Mouse (Mus musculus): ENCODE data around the gene Flt3.

The Flt3 gene

DNA sequence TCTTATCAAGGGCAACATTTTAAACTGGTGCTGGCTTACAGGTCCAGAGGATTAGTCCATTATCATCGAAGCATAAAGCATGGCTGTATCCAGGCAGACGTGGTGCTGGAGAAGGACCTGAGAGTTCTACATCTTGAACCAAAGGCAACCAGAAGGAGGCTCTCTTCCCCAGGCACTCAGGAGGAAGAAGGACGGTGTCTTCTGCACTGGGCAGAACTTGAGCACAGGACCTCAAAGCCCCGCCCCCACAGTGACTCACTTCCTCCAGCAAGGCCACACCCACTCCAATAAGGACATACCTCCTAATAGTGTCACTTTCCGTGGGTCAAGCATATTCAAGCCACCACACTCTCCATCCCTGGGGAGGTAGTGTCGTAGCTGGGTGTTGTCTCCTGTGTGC lies 10.3 kb upstream of the Flt3 start:
- DNase-seq (ENCODE audit: low spot score in 2 of 2): no peak

DNA sequence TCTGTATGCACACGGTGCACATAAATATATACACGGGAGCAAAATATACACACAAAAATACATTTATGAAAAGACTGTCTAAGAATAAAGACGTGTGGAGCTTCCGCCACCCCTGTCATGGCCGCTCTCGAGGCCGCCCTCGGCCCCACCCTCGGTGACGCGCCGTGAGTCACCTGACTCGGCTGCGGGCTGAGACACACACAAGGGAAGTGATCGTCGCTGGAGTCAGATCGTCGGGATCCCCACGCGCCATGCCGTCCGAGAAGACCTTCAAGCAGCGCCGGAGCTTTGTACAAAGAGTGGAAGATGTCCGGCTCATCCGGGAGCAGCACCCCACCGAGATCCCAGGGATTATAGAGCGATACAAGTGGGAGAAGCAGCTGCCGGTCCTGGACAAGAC lies 8.4 kb upstream of the Flt3 start:
- no peak for DNase-seq (ENCODE audit: low spot score in 2 of 2)

DNA sequence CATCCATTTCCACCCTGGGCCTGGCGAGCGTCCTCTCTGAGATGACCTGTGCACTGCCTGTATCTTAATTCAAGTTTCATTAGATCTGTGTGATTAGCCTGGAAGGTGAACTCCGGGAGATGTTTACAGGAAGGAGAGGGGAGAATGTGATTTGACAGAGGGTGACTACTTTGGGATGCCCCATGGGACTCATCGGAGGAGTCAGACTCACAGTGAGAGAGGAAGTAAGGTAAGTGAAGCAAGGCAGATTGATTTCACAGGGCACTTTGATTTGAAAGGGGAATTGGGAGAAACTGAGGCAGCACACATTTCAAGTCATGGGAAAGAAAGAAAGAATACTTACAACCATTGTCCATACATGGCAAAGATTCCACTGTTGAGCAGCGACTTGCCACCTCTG lies 5.8 kb upstream of the Flt3 start:
- DNase-seq (ENCODE audit: low spot score in 2 of 2): no peak

DNA sequence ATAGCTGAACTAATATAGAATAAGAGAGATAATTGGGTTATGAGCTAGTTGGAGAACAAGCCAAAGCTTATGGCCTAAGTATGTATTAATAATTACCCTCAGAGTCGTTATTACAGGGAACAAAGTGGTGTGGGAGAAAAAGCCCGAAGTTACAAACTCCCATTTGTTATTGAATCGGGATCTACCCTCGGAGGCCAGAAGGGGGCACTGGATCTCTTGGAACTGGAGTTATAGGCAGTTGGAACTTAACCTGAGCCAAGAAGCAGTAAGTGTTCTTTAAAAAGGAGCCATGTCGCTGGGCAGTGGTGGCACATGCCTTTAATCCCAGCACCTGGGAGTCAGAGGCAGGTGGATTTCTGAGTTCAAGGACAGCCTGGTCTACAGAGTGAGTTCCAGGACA lies 2.2 kb upstream of the Flt3 start:
- peak; percentile 45 to 48 for DNase-seq (ENCODE audit: low spot score in 2 of 2)

DNA sequence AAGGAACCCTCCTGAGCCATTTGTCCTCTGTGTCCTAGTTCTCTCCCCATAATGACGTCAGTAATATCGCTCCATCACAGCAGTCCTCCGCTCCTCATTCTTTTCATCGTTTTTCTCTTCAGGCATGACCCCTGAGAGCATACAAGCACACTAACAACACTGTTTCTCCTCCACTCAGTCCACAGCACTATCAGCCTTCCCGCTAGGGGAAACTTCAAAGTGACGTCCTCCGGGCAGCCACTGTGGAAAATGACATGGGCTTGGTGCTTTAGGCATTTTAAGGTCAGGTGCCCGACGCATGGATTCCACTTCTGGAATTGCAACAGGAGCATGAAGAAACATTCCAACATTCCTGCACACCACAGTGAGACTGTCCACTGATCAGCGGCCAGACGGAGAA lies 735 bp upstream of the Flt3 start:
- no peak for DNase-seq (ENCODE audit: low spot score in 2 of 2)

DNA sequence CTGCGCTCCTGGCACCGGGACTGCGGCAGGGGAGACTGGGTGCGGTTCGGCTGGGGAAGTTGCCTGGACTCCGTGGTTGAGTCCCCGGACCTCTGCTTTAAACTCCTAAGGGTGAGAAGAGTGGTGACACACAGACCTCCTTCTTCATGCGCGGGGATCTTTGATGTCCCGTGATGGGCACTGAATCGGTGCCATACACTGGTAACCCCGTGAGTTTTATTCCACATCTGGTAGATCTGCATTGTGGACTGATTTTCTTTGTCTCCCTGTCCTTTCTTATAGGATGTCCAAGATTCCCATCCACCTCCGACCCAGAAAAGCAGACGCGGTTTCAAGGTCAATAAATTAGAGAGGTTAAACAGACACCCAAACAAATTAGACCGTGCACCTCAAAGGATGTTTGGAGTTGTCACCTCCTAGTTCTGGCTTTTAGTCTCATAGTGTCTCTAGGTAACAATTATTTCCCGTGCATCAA lies 253 bp upstream of the Flt3 start:
- DNase-seq (ENCODE audit: low spot score in 2 of 2): peak in 1 of 2 experiments; percentile 9

DNA sequence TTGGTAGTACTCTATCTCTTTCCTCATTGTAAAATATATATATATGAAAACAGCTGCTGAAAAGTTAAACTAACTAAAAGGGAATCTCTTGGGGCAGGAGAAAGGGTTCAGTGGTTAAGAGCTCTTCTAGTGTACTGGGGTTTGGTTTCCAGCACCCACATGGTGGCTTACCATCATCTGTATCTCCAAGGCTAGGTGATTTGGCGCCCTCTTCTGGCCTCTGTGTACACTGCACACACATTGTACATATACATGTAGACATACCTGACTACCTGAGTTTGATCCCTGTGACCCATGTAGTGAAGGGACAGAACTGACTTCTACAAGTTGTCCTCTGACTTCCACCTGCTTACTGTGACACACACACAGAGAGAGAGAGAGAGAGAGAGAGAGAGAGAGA lies 5.2 kb downstream of the Flt3 start:
- no peak for DNase-seq (ENCODE audit: low spot score in 2 of 2)

DNA sequence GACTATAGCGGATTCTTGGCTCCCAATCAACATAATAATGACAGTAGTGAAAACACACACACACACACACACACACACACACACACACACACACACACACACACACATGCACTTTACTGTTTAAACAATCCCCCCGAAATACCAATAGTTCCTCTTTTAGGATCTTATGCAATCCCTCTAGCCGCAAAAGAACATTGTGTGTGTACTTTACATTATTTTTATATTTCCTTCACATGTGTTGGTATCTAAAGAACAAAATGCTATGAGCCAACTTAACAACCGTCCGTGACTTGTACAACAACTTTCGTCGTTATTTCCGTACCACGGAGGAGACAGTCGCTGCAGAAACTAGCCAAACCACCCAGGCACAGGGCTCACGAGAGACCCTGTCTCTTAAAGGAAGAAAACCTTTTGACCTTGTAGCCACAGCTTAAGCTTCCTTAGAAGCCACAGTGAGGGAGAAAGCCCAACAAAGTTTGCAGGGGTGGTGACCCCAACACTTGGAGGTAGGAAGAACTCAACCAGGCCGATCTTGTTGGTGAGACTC lies 7.5 kb downstream of the Flt3 start:
- DNase-seq (ENCODE audit: low spot score in 2 of 2): no peak

DNA sequence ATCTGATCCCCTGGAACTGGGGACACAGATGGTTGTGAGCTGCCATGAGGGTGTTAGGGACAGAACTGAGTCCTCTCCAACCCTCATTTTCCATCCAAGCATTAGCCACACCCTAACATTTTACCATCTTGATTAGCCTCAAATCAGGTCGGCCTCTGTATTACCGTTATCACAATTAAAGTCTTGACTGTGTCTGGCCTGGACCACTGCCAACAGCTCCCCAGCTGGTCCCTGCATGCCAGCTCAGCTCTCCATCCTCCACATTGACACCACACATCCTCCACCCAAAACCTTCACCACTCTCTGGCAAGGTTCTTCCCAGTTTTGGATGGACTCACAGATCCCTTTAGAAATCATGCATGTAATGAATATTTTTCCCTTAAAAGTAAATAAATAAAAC lies 9.5 kb downstream of the Flt3 start:
- no peak for DNase-seq (ENCODE audit: low spot score in 2 of 2)

DNA sequence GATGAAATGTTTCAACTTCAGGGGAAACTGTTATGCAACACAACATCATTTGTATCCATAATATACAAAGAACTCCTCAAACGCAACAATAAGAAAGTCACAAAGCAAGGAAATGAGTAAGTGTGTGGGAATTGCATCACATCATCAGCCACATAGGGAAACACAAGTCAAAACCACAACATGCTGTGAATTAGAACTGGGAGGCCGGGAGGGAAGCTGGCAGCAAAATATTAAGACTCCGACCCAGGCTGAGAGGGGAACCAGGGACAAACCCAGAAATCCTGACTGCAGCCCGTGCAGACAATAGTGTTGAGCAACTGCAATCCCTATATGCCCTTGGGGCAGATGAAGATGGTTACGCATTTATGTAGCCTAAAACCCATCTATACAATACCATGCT lies 11.2 kb downstream of the Flt3 start:
- no peak for DNase-seq (ENCODE audit: low spot score in 2 of 2)

DNA sequence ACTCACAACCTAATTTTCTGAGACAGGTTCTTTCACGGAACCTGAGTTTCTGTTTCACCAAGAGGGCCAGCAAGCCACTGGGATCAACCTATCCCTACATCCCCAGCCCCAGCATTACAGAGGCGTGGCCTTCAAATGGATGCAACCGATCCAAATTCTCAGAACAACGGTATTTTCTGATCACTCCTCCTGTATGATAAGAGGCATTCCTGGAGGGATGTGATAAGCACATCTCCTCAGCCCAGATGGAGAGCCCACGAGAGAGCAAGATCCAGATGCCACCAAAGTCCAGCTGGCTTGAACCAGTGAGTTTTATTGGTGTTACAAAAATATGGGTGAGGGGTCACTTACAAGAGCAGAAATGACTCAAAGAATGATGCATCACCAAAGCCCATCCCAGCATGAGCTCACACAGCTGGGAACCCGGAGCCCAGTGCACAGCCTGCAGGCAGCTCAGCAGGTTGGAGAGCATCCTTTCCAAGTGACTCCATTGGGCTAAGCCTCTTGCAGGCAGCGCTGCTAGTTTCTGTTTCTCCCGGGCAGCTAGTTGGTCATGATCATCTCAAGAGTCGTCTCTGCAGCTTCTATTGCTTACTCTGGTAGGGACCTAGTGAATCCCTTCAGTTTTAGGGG lies 11.8 kb downstream of the Flt3 start:
- no peak for DNase-seq (ENCODE audit: low spot score in 2 of 2)

DNA sequence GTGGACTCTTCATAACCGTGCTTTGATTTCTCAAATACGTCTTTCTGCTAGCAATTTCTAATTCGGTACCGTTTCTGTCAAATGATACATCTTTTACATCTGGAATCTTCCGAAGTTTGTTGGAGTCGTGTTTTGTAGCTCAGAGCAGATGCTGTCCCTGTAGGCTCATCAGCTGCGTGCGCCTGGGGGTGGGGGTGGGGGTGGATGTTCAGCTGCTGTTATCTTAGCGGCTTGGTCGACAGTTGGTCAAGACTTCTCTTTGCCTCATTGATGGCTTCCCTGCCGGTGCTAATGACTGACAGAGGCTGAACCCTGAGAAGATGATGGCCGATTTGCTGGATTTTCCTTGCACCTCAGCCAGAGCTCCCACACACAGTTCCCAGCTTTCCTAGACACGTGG lies 13.4 kb downstream of the Flt3 start:
- no peak for DNase-seq (ENCODE audit: low spot score in 2 of 2)

DNA sequence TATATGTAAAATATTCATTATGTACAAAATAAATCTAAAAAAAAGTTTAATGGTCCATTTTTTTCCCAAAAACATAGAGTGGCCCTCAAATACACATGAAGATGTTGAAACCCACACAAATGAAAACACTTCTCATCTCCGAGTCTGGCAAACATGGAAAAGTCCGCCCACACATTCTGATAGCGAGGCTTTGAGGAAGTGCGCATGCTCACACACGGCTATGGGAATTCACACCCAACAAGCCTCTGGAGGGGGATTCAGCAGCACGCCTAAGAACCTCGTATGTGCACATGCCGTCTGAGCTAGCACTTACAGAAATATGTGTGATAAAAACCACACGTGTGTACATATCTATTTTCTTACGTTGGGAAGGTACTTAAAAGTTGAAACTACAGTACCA lies 18.9 kb downstream of the Flt3 start:
- peak; percentile 22 to 48 for DNase-seq (ENCODE audit: low spot score in 2 of 2)

DNA sequence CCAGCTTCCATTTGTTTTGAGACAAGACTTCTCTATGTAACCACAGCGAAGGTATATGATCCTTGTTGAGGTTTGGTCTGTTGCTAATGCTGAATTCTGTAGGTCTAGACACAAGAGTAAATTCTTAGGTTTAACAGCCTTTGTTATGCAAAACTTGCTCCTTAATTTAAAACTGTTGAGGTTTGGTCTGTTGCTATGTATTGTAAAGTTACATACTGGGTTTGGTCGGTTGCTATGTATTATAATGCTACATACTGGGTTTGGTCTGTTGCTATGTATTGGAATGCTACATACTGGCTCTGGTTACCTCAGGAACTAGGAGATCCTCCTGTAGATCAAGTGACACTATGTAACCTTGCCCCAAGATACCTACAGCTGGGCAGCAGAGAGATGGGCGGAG lies 20.8 kb downstream of the Flt3 start:
- DNase-seq (ENCODE audit: low spot score in 2 of 2): no peak

DNA sequence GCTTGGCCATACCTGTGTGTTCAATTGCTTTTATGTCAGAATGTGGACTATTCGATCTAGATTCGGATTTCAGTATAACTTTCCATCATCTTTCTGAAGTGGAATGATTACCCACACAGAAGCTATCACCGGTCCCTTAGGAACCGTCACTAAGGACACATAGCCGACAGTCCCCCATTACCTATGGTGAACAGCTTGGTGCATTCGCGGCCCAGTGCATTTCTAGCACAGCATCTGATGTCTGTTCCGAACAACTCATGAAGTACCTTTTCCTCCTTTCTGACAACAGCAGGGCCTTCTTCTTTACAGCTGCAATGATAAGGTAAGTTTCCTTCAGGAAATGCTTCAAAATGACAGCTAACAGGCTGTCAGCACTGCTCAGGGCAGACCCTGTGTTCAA lies 30.0 kb downstream of the Flt3 start:
- DNase-seq (ENCODE audit: low spot score in 2 of 2): no peak

DNA sequence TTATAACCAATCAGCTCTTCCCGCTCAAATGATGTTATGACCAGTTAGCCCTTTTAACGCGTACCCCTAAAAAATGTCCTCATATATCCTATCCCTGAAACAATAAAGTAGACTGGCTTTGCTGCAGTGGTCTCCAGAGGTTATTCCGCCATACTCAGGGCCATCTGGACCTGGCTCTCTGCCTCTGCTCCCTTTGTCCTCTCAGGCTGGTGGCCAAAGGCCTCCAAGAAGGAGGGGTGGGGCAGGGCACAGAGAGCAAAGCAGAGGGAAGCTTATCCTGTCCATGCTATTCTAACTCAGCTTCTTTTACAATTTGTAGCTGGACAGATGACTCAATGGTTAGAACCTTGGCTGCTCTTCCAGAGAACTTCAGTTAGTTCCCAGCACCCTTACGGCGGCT lies 32.1 kb downstream of the Flt3 start:
- DNase-seq (ENCODE audit: low spot score in 2 of 2): no peak

DNA sequence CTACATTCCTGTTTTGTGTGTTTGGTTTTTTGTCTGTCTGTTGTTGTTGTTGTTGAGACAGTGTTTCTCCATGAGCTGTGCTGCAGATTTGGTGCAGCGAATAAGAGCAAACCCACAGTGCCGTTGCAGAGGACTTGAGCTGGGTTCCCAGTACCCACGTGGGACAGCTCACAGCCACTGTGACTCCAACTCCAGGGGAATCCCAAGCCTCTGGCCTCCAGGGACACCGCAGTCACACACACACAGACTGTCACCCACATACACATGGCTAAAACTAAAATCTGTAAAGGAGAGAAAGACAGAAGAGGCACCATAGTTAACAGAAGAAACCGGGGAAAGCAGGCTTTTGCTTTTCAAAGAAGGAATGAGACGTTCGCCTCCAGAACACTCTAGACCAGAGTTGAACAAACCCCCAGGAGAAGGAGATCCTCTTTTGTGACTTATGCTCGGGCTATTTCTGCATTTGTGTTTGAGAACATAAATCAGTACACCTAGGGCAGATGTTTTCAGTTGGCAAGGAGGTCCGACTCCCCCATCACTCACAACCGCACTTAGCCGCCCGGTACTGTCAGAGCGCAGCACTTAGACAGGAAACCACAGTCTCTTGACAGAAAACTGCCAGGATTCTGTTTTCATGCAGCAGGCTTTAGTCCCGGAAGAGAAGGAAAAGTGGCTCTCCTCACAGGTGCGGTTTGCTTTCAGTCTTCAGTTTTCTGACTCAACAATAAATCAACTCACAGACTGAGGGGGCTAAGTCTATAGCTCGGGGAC lies 34.1 kb downstream of the Flt3 start:
- no peak for DNase-seq (ENCODE audit: low spot score in 2 of 2)

DNA sequence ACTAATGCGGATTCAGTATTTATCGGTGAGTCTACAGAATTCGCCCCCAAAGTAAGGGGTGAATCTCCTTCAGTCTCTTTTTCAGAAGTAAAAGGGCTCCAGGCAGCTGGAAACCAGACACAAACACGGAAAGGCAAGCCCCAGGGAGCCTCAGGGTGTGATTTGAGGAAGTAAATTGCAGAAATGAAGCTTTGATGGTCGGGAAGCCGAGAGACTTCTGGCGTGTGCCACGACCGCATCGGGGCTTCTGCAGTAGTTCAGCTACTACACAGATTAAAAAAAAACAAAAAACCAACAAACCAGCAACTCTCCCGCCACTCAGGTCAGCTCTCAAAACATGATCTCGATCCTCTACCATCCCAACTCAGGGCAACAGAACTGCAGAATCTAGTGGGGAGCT lies 37.2 kb downstream of the Flt3 start:
- DNase-seq (ENCODE audit: low spot score in 2 of 2): no peak

DNA sequence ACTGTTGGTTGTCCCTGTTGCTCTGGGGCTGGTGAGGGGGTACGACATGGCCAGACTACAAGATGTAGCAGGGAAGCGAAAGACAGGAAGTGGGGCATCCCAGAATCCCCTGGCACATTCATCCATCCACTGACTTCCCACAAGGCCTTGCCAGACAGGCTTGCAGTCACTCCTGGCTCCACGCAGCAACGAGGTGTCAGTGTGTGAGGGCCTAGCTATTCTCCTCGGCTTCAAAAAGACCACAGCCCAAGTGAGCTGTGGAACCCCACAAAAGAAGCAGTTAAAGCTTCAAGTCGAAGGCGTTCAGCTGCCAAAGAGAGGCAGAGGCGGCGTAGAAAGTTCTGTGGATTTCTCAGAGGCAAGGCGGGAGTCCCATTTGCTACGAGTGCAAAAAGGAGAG lies 41.8 kb downstream of the Flt3 start:
- no peak for DNase-seq (ENCODE audit: low spot score in 2 of 2)

DNA sequence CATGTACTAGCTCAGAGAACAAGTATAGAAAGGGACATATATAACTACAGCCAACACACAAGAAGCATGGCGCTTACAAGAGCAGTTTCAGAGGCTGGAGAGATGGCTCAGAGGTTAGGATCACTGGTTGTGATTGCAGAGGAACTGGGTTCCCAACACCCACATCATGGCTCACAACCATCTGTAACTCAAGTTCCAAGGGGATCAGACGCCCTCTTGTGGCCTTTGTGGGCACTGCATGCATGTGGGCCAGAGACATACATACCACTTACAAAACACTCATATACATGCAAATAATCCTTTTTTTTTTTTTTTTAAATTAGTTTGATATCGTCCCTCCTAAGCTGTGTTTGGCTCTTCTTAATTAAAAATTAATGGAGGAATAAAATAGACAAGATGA lies 42.8 kb downstream of the Flt3 start:
- DNase-seq (ENCODE audit: low spot score in 2 of 2): no peak

DNA sequence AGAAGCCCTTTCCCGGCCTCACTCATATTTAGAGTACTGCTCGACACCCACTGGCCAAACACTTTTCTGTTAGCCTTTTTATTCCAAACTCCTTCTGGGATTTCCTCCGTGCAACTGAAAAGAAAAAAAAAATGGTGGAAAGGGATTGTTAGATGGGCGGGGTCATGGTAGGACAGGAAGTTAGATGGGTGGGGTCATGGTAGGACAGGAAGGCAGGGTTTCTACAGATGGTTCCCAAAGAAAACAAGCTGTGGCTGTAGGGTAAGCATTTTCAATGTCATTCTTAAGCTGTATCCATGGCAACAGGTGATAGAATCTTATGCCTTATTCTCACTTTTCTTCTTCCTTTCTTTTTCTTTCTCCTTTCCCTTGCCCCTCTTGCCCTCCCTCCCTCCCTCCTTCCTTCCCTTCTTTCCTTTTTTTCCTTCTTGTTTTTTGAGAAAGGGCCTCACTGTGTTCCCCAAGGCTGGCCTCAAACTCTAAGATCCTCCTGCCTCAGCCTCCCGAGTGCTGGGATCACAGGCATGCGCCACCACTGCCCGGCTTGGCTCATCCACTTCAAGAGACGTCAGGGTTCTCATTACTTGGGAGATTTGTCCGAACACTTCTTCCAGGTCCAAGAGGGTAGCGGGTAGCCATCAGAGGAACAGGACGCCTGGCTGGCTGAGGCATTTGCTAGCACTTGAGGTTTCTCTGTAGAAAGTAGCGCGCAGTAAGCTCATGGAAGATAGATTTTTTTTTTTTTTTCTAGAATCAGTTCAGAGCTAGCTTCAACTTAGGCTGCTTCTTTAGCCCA lies 43.8 kb downstream of the Flt3 start:
- DNase-seq (ENCODE audit: low spot score in 2 of 2): no peak

DNA sequence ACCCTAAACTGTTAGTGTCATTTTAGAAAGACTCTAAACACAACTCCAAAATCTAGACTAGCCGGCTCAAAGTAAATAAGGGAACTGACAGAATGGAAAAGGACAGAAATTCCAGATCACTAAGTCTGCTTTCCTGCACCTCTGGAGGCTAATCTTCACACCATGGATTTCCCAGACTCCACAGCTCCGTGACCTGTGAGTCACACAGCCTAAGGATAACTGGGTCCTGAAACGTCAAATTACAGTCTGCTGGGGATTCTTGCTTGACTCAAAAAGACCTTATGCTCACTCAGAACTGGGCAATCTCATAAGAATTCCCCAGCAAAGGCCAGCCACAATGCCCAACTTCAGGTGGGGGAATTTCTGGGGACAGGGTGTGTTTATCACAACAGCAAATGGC lies 44.5 kb downstream of the Flt3 start:
- no peak for DNase-seq (ENCODE audit: low spot score in 2 of 2)

DNA sequence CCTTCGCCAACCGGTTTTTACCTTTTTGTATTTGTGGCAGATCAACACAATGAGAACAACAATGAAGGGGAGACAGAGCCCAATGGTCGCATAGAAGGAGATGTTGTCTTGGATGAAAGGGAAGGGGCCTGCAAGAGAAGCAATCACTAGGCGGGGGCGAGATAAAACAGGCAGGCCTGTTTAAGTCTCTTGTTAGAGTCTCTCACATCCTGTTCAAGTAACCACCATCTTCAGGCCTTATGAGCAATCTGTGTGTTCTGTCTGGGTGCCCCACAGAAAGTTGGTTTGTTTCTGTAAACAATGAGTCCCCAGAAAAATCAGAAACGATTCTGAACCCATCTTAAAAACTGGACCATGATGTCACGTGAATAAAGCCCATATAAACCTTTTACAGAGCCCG lies 45.3 kb downstream of the Flt3 start:
- no peak for DNase-seq (ENCODE audit: low spot score in 2 of 2)

All from frontal cortex, postnatal 36 days (tissue).